Mouse (Mus musculus) T-helper 17 cell (primary cell): ENCODE measurements around the gene Trp73.

Source experiments
- in situ Hi-C, 2 experiments: fragments of 300-600 bp; cut with MboI, MseI; formaldehyde crosslinking; loops; 1 replicate in 1 of 2; 2 replicates in 1 of 2; pipeline ENCODE4 v1.15.1; 2025; ENCODE audit warnings: high pct_unique_total_duplicates in 2 of 2

Trp73 gene

DNA sequence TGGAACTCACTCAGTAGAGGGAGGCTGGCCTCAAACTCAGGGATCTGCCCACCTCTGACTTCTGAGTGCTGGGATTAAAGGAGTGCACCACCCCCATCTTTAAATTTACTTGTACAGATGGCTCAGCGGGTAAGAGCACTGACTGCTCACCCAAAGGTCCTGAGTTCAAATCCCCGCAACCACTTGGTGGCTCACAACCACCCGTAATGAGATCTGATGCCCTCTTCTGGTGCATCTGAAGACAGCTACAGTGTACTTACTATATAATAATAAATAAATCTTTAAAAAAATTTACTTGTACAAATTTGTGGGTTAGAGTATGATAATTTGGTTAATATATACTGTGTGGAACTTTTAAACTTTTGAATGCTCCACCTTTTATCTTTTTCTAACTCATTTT is 4.7 kb upstream of the Trp73 start:
- in situ Hi-C loops, result loop anchor here (10.0 to 25.0 kb wide), 4 partner anchors 180 to 1982 kb away; partner anchors contain the start of genes Espn (in 1 of the 2), Gpr153 (in 1 of the 2) and Hes2 (in 1 of the 2)

DNA sequence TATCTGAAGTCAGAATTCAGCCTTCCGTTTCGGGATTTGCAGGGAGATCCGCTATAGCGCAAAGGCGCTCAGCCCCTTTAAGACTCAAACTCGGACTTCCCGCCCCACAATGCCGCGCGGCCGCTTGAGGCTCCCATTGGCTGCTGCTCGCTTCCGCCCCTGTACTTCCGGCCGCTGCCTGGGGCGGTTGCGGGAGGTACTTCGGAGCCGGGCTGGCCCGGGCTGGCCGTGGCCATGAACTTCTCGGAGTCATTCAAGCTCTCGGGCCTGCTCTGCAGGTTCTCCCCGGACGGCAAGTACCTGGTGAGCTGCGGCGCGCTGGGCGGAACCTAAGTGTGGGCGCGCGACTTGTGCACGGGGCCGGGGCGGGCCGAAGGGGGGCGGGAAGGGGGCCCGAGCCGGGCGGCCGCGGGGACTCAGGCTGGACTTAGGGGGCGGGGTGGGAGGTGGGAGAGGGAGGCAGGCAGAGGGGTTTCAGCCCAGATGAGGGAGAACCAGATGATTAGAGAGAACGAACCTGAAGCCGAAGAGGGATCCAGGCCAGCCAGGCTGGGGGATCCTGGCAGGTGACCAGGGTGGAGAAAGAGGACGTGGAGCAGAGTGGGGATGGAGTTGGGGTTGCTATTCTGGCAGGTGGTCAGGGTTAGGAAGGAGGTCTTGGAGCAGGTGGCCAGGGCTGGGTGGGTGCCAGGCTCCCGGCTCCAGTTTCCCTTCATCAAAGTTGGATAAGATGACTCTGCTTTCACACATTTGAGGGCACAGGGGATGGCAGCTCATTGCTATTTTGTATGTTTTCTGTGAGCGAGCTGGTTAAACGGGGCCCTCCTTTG is 2.4 kb upstream of the Trp73 start, which contains the start of gene Wrap73:
Gene Wrap73, plus strand, starts transcription at position 162 of the 830 bp plus-strand sequence.
- in situ Hi-C loops, result loop anchor here (10.0 to 25.0 kb wide), 4 partner anchors 178 to 1980 kb away; partner anchors contain the start of genes Espn (in 1 of the 2), Gpr153 (in 1 of the 2) and Hes2 (in 1 of the 2)

DNA sequence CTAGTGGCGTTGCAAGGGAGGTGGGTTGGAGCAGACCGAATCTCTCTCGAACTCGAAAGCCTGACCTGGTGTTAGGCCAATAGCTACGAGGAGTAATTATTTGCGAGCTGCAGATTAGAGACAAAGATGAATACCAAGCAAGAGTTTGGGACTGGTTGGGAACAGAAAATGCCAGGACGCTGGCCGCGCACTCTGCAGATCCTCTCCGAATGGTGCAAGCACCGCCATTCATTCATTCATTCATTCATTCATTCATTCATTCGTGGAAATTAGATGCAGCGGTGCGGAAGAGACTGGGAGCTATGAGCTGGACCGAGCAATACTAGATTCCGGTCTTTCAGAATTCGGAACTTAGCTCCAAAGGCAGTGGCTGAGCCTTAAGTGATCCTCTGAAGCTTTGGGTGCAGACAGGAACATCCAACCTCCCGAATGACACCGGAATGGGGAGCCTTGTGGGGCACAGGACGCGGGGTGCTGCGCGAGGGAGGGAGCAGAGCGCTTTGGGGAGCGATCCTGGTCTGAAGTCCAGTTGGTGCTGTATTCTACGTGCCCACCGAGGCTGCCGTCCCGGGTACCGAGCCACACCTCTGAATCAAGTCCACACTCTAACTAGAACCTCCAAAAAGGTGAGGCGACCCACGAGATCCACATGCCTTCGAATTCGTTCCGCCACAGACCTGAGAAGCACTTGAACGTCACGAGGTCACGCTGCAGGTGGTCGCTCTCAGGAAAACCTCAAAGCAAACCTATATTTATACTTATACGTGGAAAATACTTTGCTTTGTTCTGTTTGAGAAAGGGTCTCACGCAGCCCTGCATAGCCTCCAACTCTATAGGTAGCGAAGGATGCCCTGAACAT is 1.2 kb upstream of the Trp73 start:
- in situ Hi-C loops, result loop anchor here (10.0 to 25.0 kb wide), 4 partner anchors 176 to 1979 kb away; partner anchors contain the start of genes Espn (in 1 of the 2), Gpr153 (in 1 of the 2) and Hes2 (in 1 of the 2)

- in situ Hi-C loops, result loop anchor here (10.0 to 25.0 kb wide), 4 partner anchors 176 to 1978 kb away; partner anchors contain the start of genes Espn (in 1 of the 2), Gpr153 (in 1 of the 2) and Hes2 (in 1 of the 2)
Observed at GRCm38 (mm10) chr4:154140213-154141008, 403 bp upstream of the Trp73 start.

GRCm38 (mm10) chr4:154139671-154140181 is 282 bp downstream of the Trp73 start:
- in situ Hi-C loops, result loop anchor here (10.0 to 25.0 kb wide), 4 partner anchors 175 to 1977 kb away; partner anchors contain the start of genes Espn (in 1 of the 2), Gpr153 (in 1 of the 2) and Hes2 (in 1 of the 2)

DNA sequence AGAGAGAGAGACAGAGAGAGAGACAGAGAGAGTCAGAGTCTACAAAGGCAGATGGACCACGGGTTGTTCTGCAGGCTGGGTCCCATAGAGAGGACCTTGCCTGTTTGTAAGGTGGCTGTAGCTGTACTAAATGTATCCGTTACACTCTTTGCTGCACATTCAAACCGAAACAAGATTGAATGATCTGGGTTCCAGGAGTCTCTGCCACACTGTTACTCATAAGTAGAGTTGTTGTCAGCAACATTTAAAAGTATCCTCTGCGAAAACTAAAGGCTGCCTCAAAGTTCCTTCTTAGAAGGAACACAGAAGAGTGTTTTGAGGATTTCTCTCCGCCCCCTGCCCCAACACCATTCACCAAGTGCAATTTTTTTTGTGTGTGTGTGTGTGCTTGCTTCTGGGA is 2.9 kb downstream of the Trp73 start:
- in situ Hi-C loops, result loop anchor here in 1 of 2 experiments (25.0 kb wide), 2 partner anchors 1450 to 1975 kb away; partner anchors contain the start of genes Espn and Hes2

DNA sequence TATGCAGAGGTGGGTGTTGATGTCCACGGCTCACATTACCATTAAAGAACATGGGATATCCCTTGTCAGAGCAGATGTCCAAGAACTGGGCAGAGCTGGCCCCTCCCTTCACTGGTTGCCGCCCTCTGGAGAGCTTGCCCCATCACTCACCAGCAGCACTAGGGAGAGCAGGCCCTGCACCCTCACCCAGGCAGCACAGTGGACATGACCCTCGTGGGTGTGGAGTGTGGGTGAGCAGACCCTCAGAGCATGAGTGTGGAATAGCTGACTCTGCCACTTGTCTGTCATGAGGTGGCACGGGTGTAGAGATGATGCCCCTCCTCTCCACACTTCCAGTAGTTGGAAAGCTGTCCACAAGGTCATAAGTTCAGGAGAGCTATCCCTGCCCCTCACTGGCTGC is 5.2 kb downstream of the Trp73 start:
- in situ Hi-C loops, result loop anchor here in 1 of 2 experiments (25.0 kb wide), 2 partner anchors 1452 to 1973 kb away; partner anchors contain the start of genes Espn and Hes2

GRCm38 (mm10) chr4:154131894-154132293 is 8.1 kb downstream of the Trp73 start:
- in situ Hi-C loops, result loop anchor here in 1 of 2 experiments (25.0 kb wide), 2 partner anchors 1455 to 1970 kb away; partner anchors contain the start of genes Espn and Hes2

DNA sequence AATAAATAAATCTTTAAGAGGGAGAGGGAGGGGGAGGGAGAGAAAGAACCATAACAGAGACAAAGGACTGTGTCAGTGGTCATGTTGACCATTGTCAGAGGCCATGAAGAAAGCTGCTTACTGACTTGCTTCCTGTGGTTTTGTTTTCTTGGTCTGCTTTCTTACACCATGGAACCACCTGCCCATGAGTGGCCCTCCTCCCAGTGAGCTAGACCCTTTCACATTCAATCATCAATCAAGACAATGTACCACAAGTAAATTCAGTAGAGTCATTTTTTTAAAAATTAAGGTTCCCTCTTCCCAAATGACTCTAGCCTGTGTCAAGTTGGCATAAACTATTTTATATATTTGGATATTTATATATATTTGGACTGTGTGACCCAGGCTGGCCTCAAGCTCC is 10.1 kb downstream of the Trp73 start:
- in situ Hi-C loops, result loop anchor here in 1 of 2 experiments (25.0 kb wide), 2 partner anchors 1457 to 1968 kb away; partner anchors contain the start of genes Espn and Hes2

- in situ Hi-C loops, result loop anchor here in 1 of 2 experiments (25.0 kb wide), 2 partner anchors 1460 to 1965 kb away; partner anchors contain the start of genes Espn and Hes2
Observed at GRCm38 (mm10) chr4:154127273-154127672, 12.7 kb downstream of the Trp73 start.

- in situ Hi-C loops, result loop anchor here in 1 of 2 experiments (25.0 kb wide), 2 partner anchors 1462 to 1963 kb away; partner anchors contain the start of genes Espn and Hes2
Observed at GRCm38 (mm10) chr4:154125202-154125601, 14.8 kb downstream of the Trp73 start.

DNA sequence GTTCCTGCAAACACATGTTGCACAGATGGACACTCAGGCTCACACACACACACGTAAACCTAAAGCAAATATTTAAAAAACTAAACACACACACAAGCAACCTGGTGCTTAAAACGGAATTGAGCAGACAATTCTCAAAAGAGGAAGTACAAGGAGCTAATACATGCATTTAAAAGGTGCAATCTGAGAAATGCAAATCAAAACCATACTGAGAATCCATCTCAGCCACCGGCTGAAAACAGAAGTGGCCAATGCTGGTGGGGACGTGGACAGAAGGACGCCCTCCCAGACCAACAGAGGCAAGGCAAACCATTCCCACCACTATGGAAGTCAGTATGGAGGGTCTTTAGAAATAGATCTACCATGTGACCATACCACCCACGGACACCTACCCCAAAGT is 16.5 kb downstream of the Trp73 start:
- in situ Hi-C loops, result no loop called here

DNA sequence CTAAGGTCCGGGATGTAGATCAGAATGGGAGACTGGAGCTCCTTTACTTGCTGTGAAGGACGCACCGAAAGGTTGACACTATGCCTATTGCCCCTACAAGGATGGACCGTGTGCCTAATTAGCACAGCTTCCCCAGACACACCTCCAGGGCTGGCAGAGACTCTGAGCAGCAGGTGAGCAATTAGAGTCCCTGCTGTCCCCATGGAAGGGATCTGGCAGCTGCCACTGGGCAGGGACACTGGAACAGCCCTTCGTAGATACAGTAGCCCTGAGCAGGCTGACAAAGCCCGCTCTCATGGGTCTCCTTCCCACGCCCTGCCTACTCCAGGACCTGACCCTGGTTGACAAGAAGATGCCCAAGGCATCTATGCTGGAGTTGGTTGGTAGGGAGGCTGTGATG is 17.6 kb downstream of the Trp73 start:
- in situ Hi-C loops, result no loop called here

DNA sequence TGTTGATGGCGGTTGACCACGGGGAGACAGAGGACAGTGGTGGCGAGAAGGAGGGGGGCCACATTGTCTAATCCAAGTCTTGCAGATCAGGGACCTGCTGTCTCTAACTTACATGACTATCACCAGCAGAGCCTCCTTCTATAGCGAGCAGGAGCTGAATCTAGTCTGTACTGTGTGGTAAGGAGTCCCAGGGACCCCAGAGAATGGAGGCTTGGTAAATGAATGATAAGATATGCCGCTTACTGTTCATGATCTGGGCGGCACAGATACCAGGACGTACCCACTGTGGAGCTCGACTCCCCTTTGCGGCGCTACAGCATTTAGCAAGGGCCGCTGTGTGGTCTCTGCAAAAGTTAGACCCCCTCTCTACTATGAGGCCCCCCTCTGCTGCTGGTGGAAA is 18.2 kb downstream of the Trp73 start:
- in situ Hi-C loops, result no loop called here

DNA sequence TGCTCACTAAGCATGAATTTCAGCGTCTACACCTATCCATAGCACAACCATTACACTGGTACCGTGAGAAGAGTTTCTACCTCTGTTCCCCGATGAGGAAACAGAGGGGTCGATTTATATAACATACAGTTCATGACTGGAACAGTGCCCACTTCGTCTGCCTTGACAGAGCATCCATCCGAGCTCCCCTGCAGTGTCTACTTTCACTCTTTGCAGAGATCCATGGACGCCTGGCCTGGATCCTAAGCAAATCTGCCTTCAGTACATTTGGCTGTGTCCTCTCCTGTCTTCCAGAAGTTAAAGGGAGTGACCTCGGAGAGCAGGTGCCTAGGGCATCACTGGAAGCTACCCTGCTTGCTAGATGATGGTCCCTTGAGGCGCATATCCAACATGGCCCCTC is 20.8 kb downstream of the Trp73 start:
- in situ Hi-C loops, result no loop called here

GRCm38 (mm10) chr4:154118782-154119181 is 21.2 kb downstream of the Trp73 start:
- in situ Hi-C loops, result no loop called here

- in situ Hi-C loops, result no loop called here
Observed at GRCm38 (mm10) chr4:154116421-154116820, 23.6 kb downstream of the Trp73 start.

- in situ Hi-C loops, result no loop called here
Observed at GRCm38 (mm10) chr4:154109850-154110243, 30.2 kb downstream of the Trp73 start.

DNA sequence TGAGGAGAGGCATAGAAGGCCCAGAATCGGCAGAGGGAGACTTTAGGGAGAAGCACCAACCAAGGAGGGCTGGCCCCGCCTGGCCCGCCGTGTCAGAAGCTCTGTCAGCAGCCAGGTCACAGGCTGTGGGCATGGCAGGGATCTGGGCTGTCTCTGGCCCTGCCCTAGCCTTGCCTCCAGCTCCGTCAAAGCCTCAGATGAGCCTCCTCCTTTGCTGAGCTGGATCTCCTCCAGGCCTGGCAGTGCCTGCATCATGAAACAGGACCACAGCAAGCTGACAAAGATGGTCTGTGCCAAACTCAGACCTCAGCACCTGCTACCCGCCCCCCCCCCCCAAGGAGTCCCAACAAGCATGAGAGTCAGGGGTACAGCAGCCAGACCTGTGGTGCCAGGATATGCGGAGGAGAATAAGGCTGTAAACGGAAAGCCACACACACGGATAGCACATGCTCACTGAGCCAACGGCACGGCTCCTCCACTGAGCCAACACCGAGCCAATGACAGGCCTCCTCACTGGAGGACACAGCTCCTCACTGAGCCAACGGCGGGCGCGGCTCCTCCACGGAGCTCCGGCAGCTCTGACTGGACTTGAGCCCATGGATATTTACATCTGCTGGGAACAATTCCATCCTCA is 30.7 kb downstream of the Trp73 start:
- in situ Hi-C loops, result no loop called here
